Mouse (Mus musculus) spleen, adult 2 months (tissue): ENCODE measurements around the gene Wiz.

Experiments used
- CTCF ChIP-seq: fragments of 200-500 bp; IDR thresholded peaks from 2 replicates; pipeline ENCODE4 v1.5.1; 2011; ENCODE audit warnings: mild to moderate bottlenecking, inconsistent platforms; ENCODE audit not compliant: insufficient read depth, insufficient read length, insufficient replicate concordance; ENCODE audit errors: extremely low read depth
- POLR2A ChIP-seq: fragments of 200-500 bp; IDR thresholded peaks from 2 replicates; pipeline ENCODE4 v1.6.1; 2011; ENCODE audit warnings: low read depth, low read length, inconsistent platforms

- TF ChIP-seq CTCF (no peak), POLR2A (no peak)
Measured at GRCm38 (mm10) chr17:32317032-32317431, 72.2 kb downstream of the Wiz start.
